Mouse (Mus musculus): ENCODE data around the gene Mefv. TPM values are rescaled to one million over a fixed set of nuclear protein-coding genes. Genes with fewer than 3 reads are reported as not detected.
A peak's percentile ranks its signal among the peaks of the same experiment; 100 is the strongest.
"Not testable (repeated sequence)": the region's sequence is repeated elsewhere in the genome, so short reads cannot be mapped to it uniquely, and the experiment has no call there.

Gene Mefv
- total RNA-seq (2014; fragmentation: Nextera tagmentation) = 0.59 TPM in 1 of 2 replicates, not detected in the other
- not detected in 2 replicates for total RNA-seq (2017)

- ATAC-seq (replicated peaks; ENCODE audit: low FRiP score, low TSS enrichment, poor library complexity, severe bottlenecking) = no peak
These were observed at the start of gene Mefv for GRCm38 (mm10) chr16:3717980-3718379. Gene Mefv (minus strand): TSS chr16:3718097.

GRCm38 (mm10) chr16:3748976-3749375 lies 31.1 kb upstream of the Mefv start:
- no peak for ATAC-seq (replicated peaks; ENCODE audit: low FRiP score, low TSS enrichment, poor library complexity, severe bottlenecking)

GRCm38 (mm10) chr16:3745656-3746055 lies 27.8 kb upstream of the Mefv start:
- no peak for ATAC-seq (replicated peaks; ENCODE audit: low FRiP score, low TSS enrichment, poor library complexity, severe bottlenecking)

- no peak; the same call in none of the 2 replicates for ATAC-seq (replicated peaks; ENCODE audit: low FRiP score, low TSS enrichment, poor library complexity, severe bottlenecking)
These were observed 26.3 kb upstream of the Mefv start for GRCm38 (mm10) chr16:3744186-3744700.

- peak; percentile 92 for ATAC-seq (replicated peaks; ENCODE audit: low FRiP score, low TSS enrichment, poor library complexity, severe bottlenecking)
These were observed 25.7 kb upstream of the Mefv start, which contains the start of gene Zfp263 for GRCm38 (mm10) chr16:3743503-3744185. Gene Zfp263 (plus strand): TSS chr16:3744093.

GRCm38 (mm10) chr16:3742466-3742865 lies 24.6 kb upstream of the Mefv start:
- ATAC-seq (replicated peaks; ENCODE audit: low FRiP score, low TSS enrichment, poor library complexity, severe bottlenecking) = no peak

GRCm38 (mm10) chr16:3733198-3733732 lies 15.4 kb upstream of the Mefv start:
- no peak for ATAC-seq (replicated peaks; ENCODE audit: low FRiP score, low TSS enrichment, poor library complexity, severe bottlenecking)

- ATAC-seq (replicated peaks; ENCODE audit: low FRiP score, low TSS enrichment, poor library complexity, severe bottlenecking) = 0 out of 2 replicates have a peak, but pooled peaks have one; percentile 41
These were observed 14.7 kb upstream of the Mefv start for GRCm38 (mm10) chr16:3732612-3733011.

GRCm38 (mm10) chr16:3727980-3728720 lies 10.3 kb upstream of the Mefv start:
- no peak for ATAC-seq (replicated peaks; ENCODE audit: low FRiP score, low TSS enrichment, poor library complexity, severe bottlenecking)

GRCm38 (mm10) chr16:3723231-3723630 lies 5.3 kb upstream of the Mefv start:
- ATAC-seq (replicated peaks; ENCODE audit: low FRiP score, low TSS enrichment, poor library complexity, severe bottlenecking) = no peak

GRCm38 (mm10) chr16:3714731-3715130 lies 3.2 kb downstream of the Mefv start:
- no peak for ATAC-seq (replicated peaks; ENCODE audit: low FRiP score, low TSS enrichment, poor library complexity, severe bottlenecking)

- no peak for ATAC-seq (replicated peaks; ENCODE audit: low FRiP score, low TSS enrichment, poor library complexity, severe bottlenecking)
These were observed 11.2 kb downstream of the Mefv start for GRCm38 (mm10) chr16:3706680-3707079.

GRCm38 (mm10) chr16:3700893-3701292 lies 17.0 kb downstream of the Mefv start:
- ATAC-seq (replicated peaks; ENCODE audit: low FRiP score, low TSS enrichment, poor library complexity, severe bottlenecking) = no peak

- no peak for ATAC-seq (replicated peaks; ENCODE audit: low FRiP score, low TSS enrichment, poor library complexity, severe bottlenecking)
These were observed 18.6 kb downstream of the Mefv start for GRCm38 (mm10) chr16:3699281-3699680.

- not testable (repeated sequence) for ATAC-seq (replicated peaks; ENCODE audit: low FRiP score, low TSS enrichment, poor library complexity, severe bottlenecking)
These were observed 28.3 kb downstream of the Mefv start for GRCm38 (mm10) chr16:3689608-3690007.

Other genes with a start within 250 kb of the Mefv start
- gene Olfr161, start 127.1 kb downstream of the Mefv start, total RNA-seq (2014; fragmentation: Nextera tagmentation) = not detected in 2 replicates
- gene Olfr161, start 127.1 kb downstream of the Mefv start, total RNA-seq (2017) = not detected in 2 replicates
- gene Zfp263, start 26.0 kb upstream of the Mefv start, total RNA-seq (2014; fragmentation: Nextera tagmentation) = 24.1 and 28.4 TPM in 2 replicates
- gene Zfp263, start 26.0 kb upstream of the Mefv start, total RNA-seq (2017) = 25.6 and 26.6 TPM in 2 replicates
- gene Olfr15, start 112.8 kb upstream of the Mefv start, total RNA-seq (2014; fragmentation: Nextera tagmentation) = not detected in 2 replicates
- not detected in 2 replicates for gene Olfr15, start 112.8 kb upstream of the Mefv start, total RNA-seq (2017)
- gene Zfp174, start 129.2 kb upstream of the Mefv start, total RNA-seq (2014; fragmentation: Nextera tagmentation) = 1.1 and 1.4 TPM in 2 replicates
- 0.66 and 1.1 TPM in 2 replicates for gene Zfp174, start 129.2 kb upstream of the Mefv start, total RNA-seq (2017)
- 30.9 and 56.4 TPM in 2 replicates for gene Naa60, start 154.3 kb upstream of the Mefv start, total RNA-seq (2014; fragmentation: Nextera tagmentation)
- 10.1 and 17.4 TPM in 2 replicates for gene Naa60, start 154.3 kb upstream of the Mefv start, total RNA-seq (2017)
- 6.8 and 15.6 TPM in 2 replicates for gene Zfp597, start 166.5 kb upstream of the Mefv start, total RNA-seq (2014; fragmentation: Nextera tagmentation)
- gene Zfp597, start 166.5 kb upstream of the Mefv start, total RNA-seq (2017) = 11.2 and 11.8 TPM in 2 replicates
- gene Gm20695, start 166.6 kb upstream of the Mefv start, total RNA-seq (2014; fragmentation: Nextera tagmentation) = not detected in 2 replicates
- gene Gm20695, start 166.6 kb upstream of the Mefv start, total RNA-seq (2017) = 0.38 and 3.1 TPM in 2 replicates
- gene 1700037C18Rik, start 190.6 kb upstream of the Mefv start, total RNA-seq (2014; fragmentation: Nextera tagmentation) = 0.77 and 6.1 TPM in 2 replicates
- 1.1 and 5.2 TPM in 2 replicates for gene 1700037C18Rik, start 190.6 kb upstream of the Mefv start, total RNA-seq (2017)
- gene Cluap1, start 190.7 kb upstream of the Mefv start, total RNA-seq (2014; fragmentation: Nextera tagmentation) = 25.1 and 26.2 TPM in 2 replicates
- 47.0 and 81.8 TPM in 2 replicates for gene Cluap1, start 190.7 kb upstream of the Mefv start, total RNA-seq (2017)

All from megakaryocyte-erythroid progenitor cell, adult 5-6 weeks (primary cell).